Mouse (Mus musculus) heart, adult 8-10 months (tissue): ENCODE results near the gene Spatc1l. TPM values are rescaled to one million over a fixed set of nuclear protein-coding genes. Genes with fewer than 3 reads are reported as not detected.

Experiments
- DNase-seq: peaks from one replicate; pipeline ENCODE4 v3.0.0; 2022; ENCODE audit warnings: low spot score
- total RNA-seq, 4 experiments: library from RNA; stranded (reverse); gene quantifications; 2 replicates each; pipeline ENCODE4 v1.2.4; 2022

The Spatc1l gene
- not detected for total RNA-seq

- DNase-seq: no peak
These were observed at the start of gene Spatc1l for GRCm38 (mm10) chr10:76561972-76562371. TSS of gene Spatc1l (plus strand) at chr10:76562272.

- peak; percentile 52 for DNase-seq
These were observed 49.0 kb upstream of the Spatc1l start for GRCm38 (mm10) chr10:76512965-76513583.

GRCm38 (mm10) chr10:76530922-76531321, 31.1 kb upstream of the Spatc1l start:
- no peak for DNase-seq

GRCm38 (mm10) chr10:76531375-76531774, 30.7 kb upstream of the Spatc1l start, which contains the start of gene Lss:
TSS of gene Lss (plus strand) at chr10:76531588.
- DNase-seq: peak; percentile 89

- DNase-seq: no peak
These were observed 30.2 kb upstream of the Spatc1l start for GRCm38 (mm10) chr10:76531828-76532227.

GRCm38 (mm10) chr10:76535526-76535925, 26.5 kb upstream of the Spatc1l start:
- no peak for DNase-seq

GRCm38 (mm10) chr10:76537619-76538018, 24.5 kb upstream of the Spatc1l start:
- DNase-seq: no peak

GRCm38 (mm10) chr10:76541336-76542085, 20.6 kb upstream of the Spatc1l start:
- DNase-seq: no peak

- DNase-seq: no peak
These were observed 19.3 kb upstream of the Spatc1l start for GRCm38 (mm10) chr10:76542636-76543375.

- no peak for DNase-seq
These were observed 15.5 kb upstream of the Spatc1l start for GRCm38 (mm10) chr10:76546566-76546965.

GRCm38 (mm10) chr10:76548218-76548617, 13.9 kb upstream of the Spatc1l start:
- DNase-seq: no peak

GRCm38 (mm10) chr10:76550458-76550857, 11.6 kb upstream of the Spatc1l start:
- DNase-seq: no peak

- DNase-seq: no peak
These were observed 10.5 kb upstream of the Spatc1l start for GRCm38 (mm10) chr10:76551556-76551955.

- DNase-seq: no peak
These were observed 8.0 kb upstream of the Spatc1l start for GRCm38 (mm10) chr10:76554061-76554460.

GRCm38 (mm10) chr10:76569996-76570685, 8.1 kb downstream of the Spatc1l start:
- no peak for DNase-seq

GRCm38 (mm10) chr10:76571070-76571469, 9.0 kb downstream of the Spatc1l start:
- DNase-seq: no peak

GRCm38 (mm10) chr10:76572151-76572550, 10.1 kb downstream of the Spatc1l start:
- no peak for DNase-seq

GRCm38 (mm10) chr10:76575374-76575773, 13.3 kb downstream of the Spatc1l start, which contains the start of gene Ftcd:
TSS of gene Ftcd (plus strand) at chr10:76575648.
- DNase-seq: no peak

- DNase-seq: no peak
These were observed 14.8 kb downstream of the Spatc1l start for GRCm38 (mm10) chr10:76576920-76577319.

GRCm38 (mm10) chr10:76584138-76584537, 22.1 kb downstream of the Spatc1l start:
- no peak for DNase-seq

- no peak for DNase-seq
These were observed 24.1 kb downstream of the Spatc1l start for GRCm38 (mm10) chr10:76586190-76586589.

GRCm38 (mm10) chr10:76590197-76590596, 28.1 kb downstream of the Spatc1l start:
- no peak for DNase-seq
